Mouse (Mus musculus): ENCODE data around the gene Hoxa9. TPM values are rescaled to one million over a fixed set of nuclear protein-coding genes. Genes with fewer than 3 reads are reported as not detected.

Gene Hoxa9
- polyA plus RNA-seq, 1 experiment from 2014 or later: 2.2 TPM

- ATAC-seq (replicated peaks; ENCODE audit: low FRiP score) (no peak), DNase-seq (ENCODE audit: low spot score) (no peak)
- WGBS: 5% methylated on average over 24 of the region's 24 CpGs
- H3K36me3 ChIP-seq (ENCODE audit: control insufficient read depth, insufficient read depth, low read length): no peaks in the 10 kb centered on the region
- H3K9me3 ChIP-seq (ENCODE audit: control insufficient read depth, low read length): no peaks in the 10 kb centered on the region
- H3K9ac ChIP-seq (ENCODE audit: low read depth, low read length): 0 out of 2 replicates have a peak overlapping the region, but pooled peaks have one; percentile 13
- 0 out of 2 replicates have a peak overlapping the region, but pooled peaks have one; percentile 18 for H3K4me3 ChIP-seq (ENCODE audit: low read depth, low read length)
- no peaks in the 10 kb centered on the region for H3K4me1 ChIP-seq (replicated peaks; ENCODE audit: control insufficient read depth, insufficient read depth, low read length)
- H3K27me3 ChIP-seq (replicated peaks; ENCODE audit: control insufficient read depth, insufficient read depth, low read length): peaks cover 99% of the 10 kb centered on the region
- peak overlapping the region; percentile 20 for H3K4me2 ChIP-seq
- H3K27ac ChIP-seq (ENCODE audit: low read depth, low read length): no peak overlapping the region
Measured at GRCm38 (mm10) chr6:52223939-52224760, 6.7 kb downstream of the Hoxa9 start.

GRCm38 (mm10) chr6:52222729-52223128, 8.2 kb downstream of the Hoxa9 start:
- Histone ChIP-seq H3K4me2 (no peak overlapping the region), H3K9me3 (ENCODE audit: control insufficient read depth, low read length) (no peaks in the 10 kb centered on the region), H3K4me1 (replicated peaks; ENCODE audit: control insufficient read depth, insufficient read depth, low read length) (no peaks in the 10 kb centered on the region), H3K27me3 (replicated peaks; ENCODE audit: control insufficient read depth, insufficient read depth, low read length) (peaks cover 100% of the 10 kb centered on the region), H3K9ac (ENCODE audit: low read depth, low read length) (no peak overlapping the region), H3K4me3 (ENCODE audit: low read depth, low read length) (no peak overlapping the region), H3K27ac (ENCODE audit: low read depth, low read length) (no peak overlapping the region), H3K36me3 (ENCODE audit: control insufficient read depth, insufficient read depth, low read length) (no peaks in the 10 kb centered on the region)
- ATAC-seq (replicated peaks; ENCODE audit: low FRiP score): no peak
- DNase-seq (ENCODE audit: low spot score): no peak
- WGBS: 21% methylated on average over 13 of the region's 13 CpGs

GRCm38 (mm10) chr6:52221993-52222685, 8.8 kb downstream of the Hoxa9 start:
- no peak overlapping the region for H3K27ac ChIP-seq (ENCODE audit: low read depth, low read length)
- H3K4me3 ChIP-seq (ENCODE audit: low read depth, low read length): peak overlapping the region; percentile 53; the same call in 1 of the 2 replicates
- ATAC-seq (replicated peaks; ENCODE audit: low FRiP score): no peak
- peak overlapping the region; percentile 84 for H3K4me2 ChIP-seq
- H3K9ac ChIP-seq (ENCODE audit: low read depth, low read length): no peak overlapping the region
- no peaks in the 10 kb centered on the region for H3K4me1 ChIP-seq (replicated peaks; ENCODE audit: control insufficient read depth, insufficient read depth, low read length)
- no peaks in the 10 kb centered on the region for H3K36me3 ChIP-seq (ENCODE audit: control insufficient read depth, insufficient read depth, low read length)
- WGBS: 12% methylated on average over 21 of the region's 21 CpGs
- no peaks in the 10 kb centered on the region for H3K9me3 ChIP-seq (ENCODE audit: control insufficient read depth, low read length)
- DNase-seq (ENCODE audit: low spot score): no peak
- H3K27me3 ChIP-seq (replicated peaks; ENCODE audit: control insufficient read depth, insufficient read depth, low read length): peaks cover 100% of the 10 kb centered on the region

- Histone ChIP-seq H3K27me3 (replicated peaks; ENCODE audit: control insufficient read depth, insufficient read depth, low read length) (peaks cover 100% of the 10 kb centered on the region), H3K4me3 (ENCODE audit: low read depth, low read length) (peak within 1 kb of the TSS; percentile 53), H3K4me2 (peak within 1 kb of the TSS; percentile 84), H3K36me3 (ENCODE audit: control insufficient read depth, insufficient read depth, low read length) (no peaks in the 10 kb centered on the region), H3K9me3 (ENCODE audit: control insufficient read depth, low read length) (no peaks in the 10 kb centered on the region), H3K9ac (ENCODE audit: low read depth, low read length) (0 out of 2 replicates have a peak within 1 kb of the TSS, but pooled peaks have one; percentile 13), H3K4me1 (replicated peaks; ENCODE audit: control insufficient read depth, insufficient read depth, low read length) (no peaks in the 10 kb centered on the region), H3K27ac (ENCODE audit: low read depth, low read length) (no peak within 1 kb of the TSS)
- 2% methylated on average over 46 of the region's 46 CpGs for WGBS
- peak; percentile 85 for DNase-seq (ENCODE audit: low spot score)
- ATAC-seq (replicated peaks; ENCODE audit: low FRiP score): 0 out of 2 replicates have a peak, but pooled peaks have one; percentile 26
Measured at GRCm38 (mm10) chr6:52221337-52221992, 9.4 kb downstream of the Hoxa9 start, which contains the start of gene Hoxa7. Gene Hoxa7, minus strand, starts transcription at chr6:52221854.

GRCm38 (mm10) chr6:52220865-52221310, 10.0 kb downstream of the Hoxa9 start:
- Histone ChIP-seq H3K27ac (ENCODE audit: low read depth, low read length) (no peak overlapping the region), H3K9me3 (ENCODE audit: control insufficient read depth, low read length) (no peaks in the 10 kb centered on the region), H3K27me3 (replicated peaks; ENCODE audit: control insufficient read depth, insufficient read depth, low read length) (peaks cover 100% of the 10 kb centered on the region), H3K36me3 (ENCODE audit: control insufficient read depth, insufficient read depth, low read length) (no peaks in the 10 kb centered on the region), H3K9ac (ENCODE audit: low read depth, low read length) (no peak overlapping the region), H3K4me1 (replicated peaks; ENCODE audit: control insufficient read depth, insufficient read depth, low read length) (no peaks in the 10 kb centered on the region), H3K4me2 (peak overlapping the region; percentile 84), H3K4me3 (ENCODE audit: low read depth, low read length) (peak overlapping the region; percentile 53)
- DNase-seq (ENCODE audit: low spot score) (no peak), ATAC-seq (replicated peaks; ENCODE audit: low FRiP score) (no peak)
- WGBS: 9% methylated on average over 12 of the region's 12 CpGs

GRCm38 (mm10) chr6:52220003-52220864, 10.7 kb downstream of the Hoxa9 start:
- Histone ChIP-seq H3K36me3 (ENCODE audit: control insufficient read depth, insufficient read depth, low read length) (no peaks in the 10 kb centered on the region), H3K9ac (ENCODE audit: low read depth, low read length) (no peak overlapping the region), H3K4me1 (replicated peaks; ENCODE audit: control insufficient read depth, insufficient read depth, low read length) (no peaks in the 10 kb centered on the region), H3K4me2 (no peak overlapping the region), H3K9me3 (ENCODE audit: control insufficient read depth, low read length) (no peaks in the 10 kb centered on the region), H3K27me3 (replicated peaks; ENCODE audit: control insufficient read depth, insufficient read depth, low read length) (peaks cover 100% of the 10 kb centered on the region), H3K4me3 (ENCODE audit: low read depth, low read length) (no peak overlapping the region), H3K27ac (ENCODE audit: low read depth, low read length) (no peak overlapping the region)
- ATAC-seq (replicated peaks; ENCODE audit: low FRiP score): no peak
- DNase-seq (ENCODE audit: low spot score): no peak
- WGBS: 22% methylated on average over 32 of the region's 32 CpGs

GRCm38 (mm10) chr6:52219234-52219942, 11.5 kb downstream of the Hoxa9 start:
- H3K36me3 ChIP-seq (ENCODE audit: control insufficient read depth, insufficient read depth, low read length): no peaks in the 10 kb centered on the region
- DNase-seq (ENCODE audit: low spot score) (no peak), ATAC-seq (replicated peaks; ENCODE audit: low FRiP score) (no peak)
- no peak overlapping the region for H3K4me3 ChIP-seq (ENCODE audit: low read depth, low read length)
- peaks cover 100% of the 10 kb centered on the region for H3K27me3 ChIP-seq (replicated peaks; ENCODE audit: control insufficient read depth, insufficient read depth, low read length)
- H3K9me3 ChIP-seq (ENCODE audit: control insufficient read depth, low read length): no peaks in the 10 kb centered on the region
- H3K4me1 ChIP-seq (replicated peaks; ENCODE audit: control insufficient read depth, insufficient read depth, low read length): no peaks in the 10 kb centered on the region
- 30% methylated on average over 9 of the region's 9 CpGs for WGBS
- H3K4me2 ChIP-seq: no peak overlapping the region
- no peak overlapping the region for H3K9ac ChIP-seq (ENCODE audit: low read depth, low read length)
- no peak overlapping the region for H3K27ac ChIP-seq (ENCODE audit: low read depth, low read length)

Measured in liver, embryonic 11.5 days (tissue).